Comparison of ENCODE assay signal across 9 mouse cellular contexts in genomic region chr10:90576191-90577098, GRCm38 (mm10).
A peak's percentile ranks its signal among the peaks of the same experiment; 100 is the strongest.
DNase-seq lines count a peak whose midpoint lies in the region; ATAC-seq and TF ChIP-seq lines count a peak whose summit lies in the region.
"Had no signal": no experiment of that assay in that cellular context is flagged by ENCODE, and none has a peak within 500 bp of the region (broad histone marks: within the 10 kb centered on the region; RNA-seq: fewer than 3 reads in every experiment).

No protein-coding gene starts in this region.

- peak overlapping the region; percentile 49 for H3K4me3 ChIP-seq in cerebellum, adult 2 months (replicated peaks; ENCODE audit: insufficient read depth, low read depth, low read length)
- H3K4me3 ChIP-seq in cortical plate, adult 2 months (ENCODE audit: insufficient read depth, low read length): peak overlapping the region; percentile 93
- peak overlapping the region; percentile 35 for H3K4me3 ChIP-seq in heart, embryonic 13.5 days
- H3K4me3 ChIP-seq in midbrain, embryonic 10.5 days: peak overlapping the region; percentile 45
- no peak overlapping the region for H3K4me3 ChIP-seq in stomach, postnatal 0 days (ENCODE audit: low read depth, low read length)

- H3K9ac ChIP-seq in heart, embryonic 13.5 days: peak overlapping the region; percentile 37; the same call in 1 of the 2 replicates
- H3K9ac ChIP-seq in stomach, postnatal 0 days (ENCODE audit: low read length): no peak overlapping the region

- no peaks in the 10 kb centered on the region for H3K9me3 ChIP-seq in heart, embryonic 13.5 days
- no peaks in the 10 kb centered on the region for H3K9me3 ChIP-seq in midbrain, embryonic 10.5 days (replicated peaks)
- no peaks in the 10 kb centered on the region for H3K9me3 ChIP-seq in stomach, postnatal 0 days (ENCODE audit: control insufficient read depth, low read length)

- ATAC-seq in heart, embryonic 13.5 days (ENCODE audit: extremely low read depth, insufficient number of reproducible peaks, low FRiP score, low TSS enrichment): no peak; the same call in 1 of the 2 replicates
- peak; percentile 38; the same call in 1 of the 2 replicates for ATAC-seq in stomach, postnatal 0 days (ENCODE audit: low FRiP score, low TSS enrichment)

- 13% methylated on average over 29 of the region's 29 CpGs for WGBS in cerebellum, adult 2 months
- WGBS in heart, embryonic 13.5 days: 29% methylated on average over 29 of the region's 29 CpGs
- 36% methylated on average over 29 of the region's 29 CpGs for WGBS in midbrain, embryonic 10.5 days
- 26% methylated on average over 29 of the region's 29 CpGs for WGBS in stomach, postnatal 0 days

- no peaks in the 10 kb centered on the region; the same call in 1 of the 2 replicates for H3K4me1 ChIP-seq in cerebellum, adult 2 months (ENCODE audit: control insufficient read depth, insufficient read depth, low read length)
- H3K4me1 ChIP-seq in cortical plate, adult 2 months (ENCODE audit: control insufficient read depth, insufficient read depth, low read length): no peaks in the 10 kb centered on the region; the same call in 1 of the 2 replicates
- H3K4me1 ChIP-seq in heart, embryonic 13.5 days: peaks cover 6% of the 10 kb centered on the region; the same call in 1 of the 2 replicates
- H3K4me1 ChIP-seq in midbrain, embryonic 10.5 days: peaks cover 26% of the 10 kb centered on the region
- no peaks in the 10 kb centered on the region for H3K4me1 ChIP-seq in stomach, postnatal 0 days (replicated peaks; ENCODE audit: control insufficient read depth, insufficient read depth)

- H3K27ac ChIP-seq in cerebellum, adult 2 months (ENCODE audit: insufficient read depth, low read length): 0 out of 2 replicates have a peak overlapping the region, but pooled peaks have one; percentile 0
- peak overlapping the region; percentile 93 for H3K27ac ChIP-seq in cortical plate, adult 2 months (ENCODE audit: insufficient read depth, low read length)
- no peak overlapping the region for H3K27ac ChIP-seq in heart, embryonic 13.5 days (replicated peaks)
- peak overlapping the region; percentile 59 for H3K27ac ChIP-seq in midbrain, embryonic 10.5 days (replicated peaks)
- H3K27ac ChIP-seq in stomach, postnatal 0 days (replicated peaks): no peak overlapping the region
- H3K27ac ChIP-seq: macrophage had no signal

- H3K36me3 ChIP-seq in heart, embryonic 13.5 days: no peaks in the 10 kb centered on the region
- H3K36me3 ChIP-seq in midbrain, embryonic 10.5 days: no peaks in the 10 kb centered on the region
- H3K36me3 ChIP-seq in stomach, postnatal 0 days (ENCODE audit: control insufficient read depth, insufficient read depth, low read length): no peaks in the 10 kb centered on the region

- TF ChIP-seq EP300 in stomach, postnatal 0 days (optimal IDR thresholded peaks at IDR 0.05): no peak

- peak overlapping the region; percentile 68 for H3K4me2 ChIP-seq in heart, embryonic 13.5 days
- H3K4me2 ChIP-seq in stomach, postnatal 0 days (replicated peaks; ENCODE audit: low read depth): 0 out of 2 replicates have a peak overlapping the region, but pooled peaks have one; percentile 11

- DNase-seq in cerebellum, adult 2 months: peak; percentile 44 to 50
- DNase-seq in layer of hippocampus, adult 8-10 months (ENCODE audit: low spot score in 2 of 2): peak; percentile 77 to 81
- peak; percentile 53 for DNase-seq in midbrain, embryonic 10.5 days (ENCODE audit: low spot score)
- peak; percentile 18 for DNase-seq in stomach, postnatal 0 days (ENCODE audit: low spot score)
- DNase-seq in yolk sac, embryonic 10.5 days (ENCODE audit: low spot score): no peak
- no peak for DNase-seq in adrenal gland, adult 8-10 months

- TF ChIP-seq CTCF in cerebellum, adult 2 months (IDR thresholded peaks at IDR 0.05; ENCODE audit: borderline replicate concordance, insufficient read depth, low read depth, low read length): no peak
- TF ChIP-seq CTCF in cortical plate, adult 2 months (IDR thresholded peaks at IDR 0.05; ENCODE audit: extremely low read depth, insufficient read depth, low read length): no peak
- no peak for TF ChIP-seq CTCF in stomach, postnatal 0 days (IDR thresholded peaks at IDR 0.05; ENCODE audit: low read depth)

- no peak for TF ChIP-seq POLR2A in cerebellum, adult 2 months (IDR thresholded peaks at IDR 0.05; ENCODE audit: borderline replicate concordance, insufficient read depth, low read length)
- TF ChIP-seq POLR2A in cortical plate, adult 2 months (IDR thresholded peaks at IDR 0.05; ENCODE audit: extremely low read depth, insufficient read depth, low read length): peak; percentile 91

- H3K27me3 ChIP-seq in cerebellum, adult 2 months (ENCODE audit: control insufficient read depth, insufficient read depth, low read length): no peaks in the 10 kb centered on the region
- H3K27me3 ChIP-seq in heart, embryonic 13.5 days (replicated peaks): peaks cover 6% of the 10 kb centered on the region; the same call in 1 of the 2 replicates
- H3K27me3 ChIP-seq in midbrain, embryonic 10.5 days (ENCODE audit: low read depth, poor library complexity, severe bottlenecking): no peaks in the 10 kb centered on the region
- no peaks in the 10 kb centered on the region for H3K27me3 ChIP-seq in stomach, postnatal 0 days (ENCODE audit: control insufficient read depth, insufficient read depth, low read length)

Comparison
In these comparisons a context has a peak if more than half of its experiments do, and no peak if none do; other contexts are left out.
1. DNase-seq: peak in cerebellum, adult 2 months (2 of 2), layer of hippocampus, adult 8-10 months (2 of 2), midbrain, embryonic 10.5 days (single experiment) and stomach, postnatal 0 days (single experiment); none in yolk sac, embryonic 10.5 days (single experiment) and adrenal gland, adult 8-10 months (single experiment).
2. H3K27ac ChIP-seq: peak in cerebellum, adult 2 months (single experiment), cortical plate, adult 2 months (single experiment) and midbrain, embryonic 10.5 days (single experiment); none in heart, embryonic 13.5 days (single experiment) and stomach, postnatal 0 days (single experiment).